Mouse (Mus musculus): ENCODE measurements at regions not wholly inside any gene's neighbourhood (a gene's known extent, or its start where the extent isn't known, plus 50 kb on each side); places are given as distances from the start of the nearest gene placed in this dataset.
A peak's percentile ranks its signal among the peaks of the same experiment; 100 is the strongest.
"Not testable (repeated sequence)": the region's sequence is repeated elsewhere in the genome, so short reads cannot be mapped to it uniquely, and the experiment has no call there.

- no peak for DNase-seq (ENCODE audit: low read depth, low spot score)
Observed at GRCm38 (mm10) chr13:111860931-111861330, 52.1 kb upstream of the Map3k1 start.

- DNase-seq (ENCODE audit: low read depth, low spot score) = no peak
Observed at GRCm38 (mm10) chr13:111862316-111862715, 53.5 kb upstream of the Map3k1 start.

GRCm38 (mm10) chr13:111865956-111866355, 57.2 kb upstream of the Map3k1 start:
- no peak for DNase-seq (ENCODE audit: low read depth, low spot score)

DNA sequence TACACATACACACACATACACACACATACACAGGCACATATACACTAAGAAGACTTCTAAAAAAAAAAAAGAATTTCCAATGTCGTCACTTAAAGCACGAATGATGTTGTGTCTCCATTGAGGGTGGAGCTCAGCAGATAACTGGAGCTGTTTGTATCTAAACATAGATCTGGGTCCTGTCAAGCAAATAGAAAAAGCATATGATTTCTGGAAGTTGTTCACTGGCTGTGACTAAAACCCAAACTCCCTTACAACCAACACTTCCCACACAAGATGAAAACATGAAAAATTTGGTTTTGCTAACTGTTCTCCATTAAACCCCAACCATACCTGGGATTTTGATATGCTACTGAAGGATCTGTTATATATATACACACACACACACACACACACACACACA, 58.5 kb upstream of the Map3k1 start:
- DNase-seq (ENCODE audit: low read depth, low spot score) = no peak

GRCm38 (mm10) chr13:111867763-111868725, 59.3 kb upstream of the Map3k1 start:
- DNase-seq (ENCODE audit: low read depth, low spot score) = no peak

- DNase-seq (ENCODE audit: low read depth, low spot score) = no peak
Observed at GRCm38 (mm10) chr13:111868947-111869346, 60.2 kb upstream of the Map3k1 start.

- DNase-seq (ENCODE audit: low read depth, low spot score) = no peak
Observed at GRCm38 (mm10) chr13:111869771-111870437, 61.1 kb upstream of the Map3k1 start.

GRCm38 (mm10) chr13:111870505-111870904, 61.7 kb upstream of the Map3k1 start:
- no peak for DNase-seq (ENCODE audit: low read depth, low spot score)

DNA sequence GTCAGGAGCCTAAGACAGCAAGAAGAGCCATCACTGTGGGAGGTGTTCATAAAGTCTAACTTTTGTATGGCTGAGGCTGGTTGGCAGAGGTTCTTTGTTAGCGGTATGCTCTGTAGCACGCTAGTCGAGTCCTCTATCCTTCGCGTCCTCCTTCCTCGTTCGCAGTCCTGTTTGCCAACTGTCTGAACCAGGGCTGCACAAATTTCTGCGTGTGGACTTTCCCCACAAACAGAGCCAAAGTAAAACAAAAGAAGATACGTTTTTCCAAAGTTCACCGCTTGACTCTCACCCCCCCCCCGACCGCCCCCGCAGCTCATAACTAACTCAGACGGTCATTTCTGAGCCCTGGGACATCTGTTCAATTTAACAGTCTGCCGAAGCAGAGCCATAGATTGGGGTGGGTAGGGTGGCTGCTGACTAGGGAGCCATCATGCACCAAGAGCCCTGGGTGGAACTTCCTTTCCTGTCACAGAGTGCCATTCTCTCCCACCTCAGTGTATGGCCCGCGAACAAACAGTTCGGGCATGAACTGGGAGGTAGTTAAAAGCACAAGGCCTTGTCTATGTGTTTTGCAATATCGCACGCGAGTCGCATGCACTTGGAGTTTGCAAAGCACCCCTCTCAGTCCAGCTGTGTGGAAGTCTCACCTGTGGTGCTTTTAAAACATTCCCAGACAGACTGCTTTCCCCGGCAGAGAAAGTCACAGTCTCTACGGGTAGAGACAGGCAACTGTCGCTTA, 63.0 kb upstream of the Map3k1 start:
- DNase-seq (ENCODE audit: low read depth, low spot score) = no peak

- no peak for DNase-seq (ENCODE audit: low read depth, low spot score)
Observed at GRCm38 (mm10) chr13:111874330-111874729, 65.5 kb upstream of the Map3k1 start.

GRCm38 (mm10) chr13:111876404-111876803, 67.6 kb upstream of the Map3k1 start:
- no peak for DNase-seq (ENCODE audit: low read depth, low spot score)

DNA sequence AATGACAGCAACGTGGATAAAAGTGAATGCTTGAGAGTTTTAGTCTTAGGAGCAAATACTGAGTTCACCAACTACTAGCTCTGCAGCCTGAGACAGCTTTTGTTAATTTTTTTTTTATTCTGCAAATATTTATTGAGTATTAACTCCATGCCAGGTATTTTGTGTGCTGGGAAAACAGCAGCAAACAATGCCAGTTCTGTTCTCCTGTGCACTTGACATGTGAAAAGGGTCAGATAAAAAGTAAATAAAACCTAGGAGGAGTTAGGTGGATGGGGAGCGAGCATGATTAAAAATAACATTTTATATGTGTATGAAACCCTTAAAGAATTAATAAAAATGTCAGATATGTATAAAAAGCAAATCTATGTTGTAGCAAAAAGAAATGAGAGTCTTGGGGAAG, 68.1 kb upstream of the Map3k1 start:
- no peak for DNase-seq (ENCODE audit: low read depth, low spot score)

GRCm38 (mm10) chr13:111883768-111884566, 75.2 kb upstream of the Map3k1 start:
- not testable (repeated sequence) for DNase-seq (ENCODE audit: low read depth, low spot score)

- no peak for DNase-seq (ENCODE audit: low read depth, low spot score)
Observed at GRCm38 (mm10) chr13:111890792-111891191, 82.0 kb upstream of the Map3k1 start.

GRCm38 (mm10) chr13:111892141-111892540, 83.3 kb upstream of the Map3k1 start:
- DNase-seq (ENCODE audit: low read depth, low spot score) = no peak

GRCm38 (mm10) chr13:111893221-111893713, 84.5 kb upstream of the Map3k1 start:
- no peak for DNase-seq (ENCODE audit: low read depth, low spot score)

GRCm38 (mm10) chr13:111894804-111895478, 86.1 kb upstream of the Map3k1 start:
- DNase-seq (ENCODE audit: low read depth, low spot score) = peak; percentile 59

GRCm38 (mm10) chr13:111896279-111896678, 87.5 kb upstream of the Map3k1 start:
- no peak for DNase-seq (ENCODE audit: low read depth, low spot score)

- DNase-seq (ENCODE audit: low read depth, low spot score) = no peak
Observed at GRCm38 (mm10) chr13:111903361-111903760, 94.6 kb upstream of the Map3k1 start.

DNA sequence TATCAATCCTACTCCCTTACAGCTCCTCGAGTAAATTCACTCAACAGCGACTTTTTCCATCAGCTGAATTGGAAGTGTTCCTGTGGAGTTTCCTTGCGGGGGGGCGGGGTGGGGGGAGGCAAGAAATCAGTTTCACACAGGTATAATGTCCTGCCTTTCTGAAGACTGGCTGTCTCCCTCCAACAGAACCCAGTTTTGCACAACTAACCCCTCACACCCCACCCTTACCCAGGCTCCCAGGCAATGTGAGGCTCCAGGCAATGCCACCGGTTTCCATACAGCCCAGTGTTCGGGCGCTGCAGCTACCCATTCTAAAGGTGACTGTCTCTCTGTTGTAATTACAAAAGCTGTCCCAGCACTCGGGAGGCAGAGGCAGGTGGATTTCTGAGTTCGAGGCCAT, 95.1 kb upstream of the Map3k1 start:
- no peak for DNase-seq (ENCODE audit: low read depth, low spot score)
